Mouse (Mus musculus): ENCODE results near the gene Glrp1.
A peak's percentile ranks its signal among the peaks of the same experiment; 100 is the strongest.

Glrp1 gene

GRCm38 (mm10) chr1:88459655-88460054, 50.2 kb downstream of the Glrp1 start:
- no peak for DNase-seq

- no peak for DNase-seq
These were observed 50.7 kb downstream of the Glrp1 start for GRCm38 (mm10) chr1:88459196-88459595.

- DNase-seq: peak; percentile 81 to 83
These were observed 53.3 kb downstream of the Glrp1 start for GRCm38 (mm10) chr1:88456451-88457072.

GRCm38 (mm10) chr1:88455761-88456160, 54.1 kb downstream of the Glrp1 start:
- no peak for DNase-seq

- no peak for DNase-seq
These were observed 55.2 kb downstream of the Glrp1 start for GRCm38 (mm10) chr1:88454703-88455102.

GRCm38 (mm10) chr1:88452198-88452597, 57.7 kb downstream of the Glrp1 start:
- no peak for DNase-seq

GRCm38 (mm10) chr1:88450668-88451067, 59.2 kb downstream of the Glrp1 start:
- no peak for DNase-seq
